In genomic region chr14:122140126-122140525, GRCm38 (mm10) we compare ENCODE assay signal across 26 mouse cellular contexts.
"Had no signal": no experiment of that assay in that cellular context is flagged by ENCODE, and none has a peak within 500 bp of the region (broad histone marks: within the 10 kb centered on the region; RNA-seq: fewer than 3 reads in every experiment).

No protein-coding gene starts in this region.

- H3K4me1 ChIP-seq: hindbrain, embryonic 10.5 days; hindbrain, embryonic 12.5 days; intestine, embryonic 15.5 days; limb, embryonic 10.5 days; limb, embryonic 12.5 days; liver, embryonic 13.5 days had no signal

- ATAC-seq: hindbrain, embryonic 16.5 days; inflammation-experienced regulatory T-cells, adult 6 months; intestine, embryonic 15.5 days; intestine, postnatal 0 days had no signal

- DNase-seq: gastrocnemius, postnatal 14 days; gastrocnemius, postnatal 36 days; heart, adult 18-20 months; heart, postnatal 10 days; heart, postnatal 4 days; kidney, adult 18-20 months; kidney, adult 8-10 months; kidney, postnatal 10 days; kidney, postnatal 25 days; kidney, postnatal 4 days; liver; liver, embryonic 13.5 days had no signal

- H3K27ac ChIP-seq: heart, embryonic 10.5 days; hindbrain, embryonic 10.5 days; hindbrain, embryonic 12.5 days; hindbrain, embryonic 14.5 days; intestine, embryonic 15.5 days; layer of hippocampus, adult 2 months; left cerebral cortex, adult 2 months; limb, embryonic 10.5 days; limb, embryonic 12.5 days; liver, embryonic 13.5 days had no signal

- H3K4me2 ChIP-seq: heart, embryonic 12.5 days; hindbrain, embryonic 12.5 days; hindbrain, embryonic 14.5 days; intestine, embryonic 15.5 days; limb, embryonic 12.5 days; liver, embryonic 11.5 days; liver, embryonic 13.5 days had no signal

- H3K27me3 ChIP-seq: heart, embryonic 12.5 days; hindbrain, embryonic 12.5 days; intestine, embryonic 15.5 days; limb, embryonic 12.5 days; liver, embryonic 13.5 days had no signal

- H3K4me3 ChIP-seq: heart, embryonic 10.5 days; heart, embryonic 12.5 days; hindbrain, embryonic 10.5 days; hindbrain, embryonic 12.5 days; intestine, embryonic 15.5 days; layer of hippocampus, adult 2 months; left cerebral cortex, adult 2 months; limb, embryonic 10.5 days; limb, embryonic 12.5 days; liver, embryonic 13.5 days had no signal

- H3K9ac ChIP-seq: heart, embryonic 12.5 days; hindbrain, embryonic 12.5 days; hindbrain, embryonic 14.5 days; intestine, embryonic 15.5 days; limb, embryonic 12.5 days; liver, embryonic 13.5 days had no signal

- H3K9me3 ChIP-seq: heart, embryonic 10.5 days; heart, embryonic 12.5 days; hindbrain, embryonic 10.5 days; hindbrain, embryonic 12.5 days; intestine, embryonic 15.5 days; limb, embryonic 10.5 days; limb, embryonic 12.5 days; liver, embryonic 13.5 days had no signal
